Mouse (Mus musculus) CD8-positive naive resting alpha-beta T cell, adult 2 months (primary cell): ENCODE measurements around the gene Mlxipl.

ENCODE experiments used
- DNase-seq, 2 experiments: peaks; one replicate each; pipeline ENCODE4 v3.0.0; 2022; ENCODE audit warnings: low read depth in 2 of 2, low spot score in 2 of 2

Mlxipl gene

DNA sequence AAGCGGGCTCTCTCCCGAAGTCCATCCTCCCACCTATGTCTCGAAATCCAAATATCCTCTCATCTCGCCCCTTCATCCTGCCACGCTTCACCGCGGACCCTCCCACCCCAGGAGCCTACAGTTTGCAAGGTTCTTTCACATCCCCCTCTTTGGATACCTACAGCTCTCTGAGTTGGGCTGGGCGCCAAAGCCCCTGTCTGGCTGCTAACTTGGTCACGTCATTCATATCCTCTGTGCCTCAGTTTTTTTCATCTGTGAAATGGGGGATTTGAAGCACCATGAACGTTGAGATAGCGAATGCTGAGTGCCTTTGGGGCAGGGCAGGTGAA lies 11.2 kb upstream of the Mlxipl start:
- no peak for DNase-seq

DNA sequence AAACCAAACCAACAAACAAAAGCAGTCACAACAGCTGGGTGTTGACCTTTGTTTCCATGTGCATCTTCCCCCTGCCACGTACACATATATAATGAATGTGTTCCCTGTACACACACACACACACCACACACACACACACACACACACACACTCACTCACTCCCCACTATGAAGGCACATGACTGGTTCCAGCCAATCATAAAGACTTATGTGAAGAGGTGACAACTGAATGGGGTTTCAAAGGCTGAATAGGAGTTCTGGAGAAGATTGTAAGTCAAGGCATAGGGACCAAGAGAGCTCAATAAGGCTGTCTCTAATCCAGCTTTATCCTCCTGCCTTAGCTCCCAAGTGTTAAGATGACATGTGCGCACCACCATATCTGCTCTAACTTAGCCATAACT lies 10.1 kb upstream of the Mlxipl start:
- DNase-seq: no peak

- no peak for DNase-seq
These were observed 9.2 kb upstream of the Mlxipl start for GRCm38 (mm10) chr5:135080539-135080938.

- no peak for DNase-seq
These were observed 2.8 kb upstream of the Mlxipl start for GRCm38 (mm10) chr5:135086871-135087270.

DNA sequence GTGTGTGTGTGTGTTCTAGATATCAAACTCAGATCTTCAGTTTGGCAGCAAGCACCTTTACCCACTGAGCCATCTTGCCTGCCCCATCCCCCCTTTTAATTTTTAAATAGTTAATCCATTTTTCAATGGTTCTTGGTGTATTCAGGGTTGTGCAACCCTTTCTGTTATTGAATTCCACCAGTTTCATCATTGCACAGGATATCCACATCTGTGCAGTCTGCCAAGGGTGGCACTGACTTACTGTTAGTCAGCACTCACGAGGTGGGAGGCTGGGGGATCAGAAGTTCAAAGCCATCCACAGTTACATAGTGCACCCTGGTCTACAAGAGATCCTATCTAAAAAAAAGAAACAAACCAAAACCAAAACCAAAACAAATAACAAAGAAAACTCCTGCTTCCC lies 11.3 kb downstream of the Mlxipl start:
- DNase-seq: no peak

DNA sequence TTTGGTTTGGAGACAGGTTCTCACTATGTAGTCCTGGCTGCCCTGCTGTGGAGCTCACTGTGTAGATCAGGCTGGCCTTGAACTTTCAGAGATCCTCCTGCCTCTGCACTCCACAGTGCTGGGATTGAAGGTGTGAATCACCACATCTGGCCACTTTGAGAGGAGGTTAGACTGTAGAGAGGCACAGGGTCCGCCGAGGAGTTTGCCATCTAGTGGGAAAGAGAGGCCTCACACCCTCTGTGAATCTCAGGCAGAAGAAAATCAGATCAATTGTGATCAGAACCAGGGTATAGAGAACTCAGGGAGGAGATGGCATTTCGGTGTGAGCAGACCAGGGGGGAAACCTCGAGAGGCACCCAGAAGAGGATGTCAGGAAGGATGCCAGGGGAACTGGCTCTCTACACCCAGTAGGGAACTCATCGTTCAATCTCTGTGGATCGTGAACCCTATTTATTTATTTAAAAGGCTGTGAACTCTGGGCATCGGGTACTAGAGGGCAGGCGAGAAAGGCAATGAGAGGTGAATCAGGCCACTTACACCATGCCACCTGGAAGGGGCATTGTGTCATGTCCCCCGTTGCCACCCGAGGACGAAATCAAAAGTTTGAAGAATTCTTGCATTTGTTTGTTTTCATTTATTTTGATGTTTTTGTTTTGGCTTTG lies 14.4 kb downstream of the Mlxipl start:
- DNase-seq: peak in 1 of 2 experiments; percentile 35

DNA sequence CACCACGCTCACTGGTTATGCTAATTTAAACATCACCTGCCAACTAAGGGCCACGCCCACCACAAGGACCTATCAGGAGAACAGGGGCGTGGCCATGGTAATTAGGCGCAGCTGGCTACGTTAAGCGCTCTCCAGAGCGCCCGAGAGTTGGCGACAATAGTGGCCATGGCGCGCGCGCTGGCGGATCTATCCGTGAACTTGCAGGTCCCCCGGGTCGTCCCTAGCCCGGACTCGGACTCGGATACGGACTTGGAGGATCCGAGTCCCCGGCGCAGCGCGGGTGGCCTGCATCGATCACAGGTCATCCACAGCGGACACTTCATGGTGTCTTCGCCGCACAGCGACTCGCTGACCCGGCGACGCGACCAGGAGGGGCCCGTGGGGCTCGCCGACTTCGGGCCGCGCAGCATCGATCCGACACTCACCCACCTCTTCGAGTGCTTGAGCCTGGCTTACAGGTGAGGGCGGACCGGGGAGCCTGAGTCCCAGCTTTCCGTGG lies 17.1 kb downstream of the Mlxipl start:
- DNase-seq: peak in 1 of 2 experiments; percentile 30

- DNase-seq: peak in 1 of 2 experiments; percentile 19
These were observed 18.1 kb downstream of the Mlxipl start for GRCm38 (mm10) chr5:135107521-135108501.

DNA sequence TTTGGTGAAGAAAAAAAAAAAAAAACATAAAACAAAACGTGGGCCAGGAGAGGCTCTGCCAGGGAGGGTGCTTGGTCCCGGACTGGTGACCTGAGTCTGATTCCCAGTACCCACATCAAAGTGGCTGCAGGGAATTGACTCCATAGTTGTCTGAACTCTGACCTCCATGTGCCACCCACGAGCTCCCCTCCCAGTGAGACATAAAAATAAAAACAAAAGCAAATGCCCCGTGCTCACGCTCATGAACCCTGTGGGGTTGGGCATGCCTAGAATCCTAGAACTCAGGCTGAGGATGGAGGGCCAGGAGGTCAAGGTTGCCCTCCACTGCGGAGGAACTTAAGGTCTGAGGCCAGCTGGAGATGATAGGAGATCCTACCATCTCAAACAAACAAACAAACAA lies 19.3 kb downstream of the Mlxipl start:
- DNase-seq: no peak

- DNase-seq: no peak
These were observed 19.7 kb downstream of the Mlxipl start for GRCm38 (mm10) chr5:135109426-135109825.

DNA sequence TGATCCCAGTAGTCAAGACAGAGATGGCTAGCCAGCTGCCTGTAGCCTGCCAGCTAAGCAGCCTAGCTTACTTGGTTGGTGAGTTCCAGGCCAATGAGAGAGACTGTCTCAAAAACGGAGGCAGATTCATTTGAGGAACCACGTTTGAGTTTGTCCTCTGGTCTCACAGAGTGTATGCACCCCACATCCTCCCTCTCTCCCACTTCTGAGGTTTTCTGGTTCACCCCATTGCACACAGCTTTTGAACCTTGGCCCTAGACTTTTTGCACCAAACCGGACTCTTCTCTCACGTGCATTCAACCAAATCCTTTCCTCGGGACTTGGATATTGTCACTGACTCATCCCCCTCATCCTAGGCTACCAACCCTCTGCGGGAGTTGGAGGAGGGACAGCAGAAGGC lies 20.3 kb downstream of the Mlxipl start:
- no peak for DNase-seq

DNA sequence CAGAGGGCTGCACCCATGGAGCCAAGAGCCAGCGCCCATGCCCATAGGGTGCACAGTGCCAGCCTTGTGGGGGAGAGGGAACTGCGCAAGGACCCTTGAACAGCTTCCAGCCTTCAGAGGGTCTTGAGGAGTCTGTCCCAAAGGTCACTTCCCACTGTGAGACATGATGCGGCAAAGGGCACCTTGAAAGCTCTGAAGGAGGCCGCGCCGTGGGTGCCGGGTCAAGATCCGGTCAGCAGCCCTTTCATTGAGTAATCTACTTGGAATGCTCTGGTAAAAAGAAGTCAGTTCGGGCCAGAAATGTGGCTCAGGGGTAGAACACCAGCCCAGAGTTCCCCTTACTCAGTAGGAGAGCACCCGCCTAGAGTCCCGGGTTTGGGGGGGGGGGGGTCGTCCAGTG lies 24.1 kb downstream of the Mlxipl start:
- DNase-seq: no peak

DNA sequence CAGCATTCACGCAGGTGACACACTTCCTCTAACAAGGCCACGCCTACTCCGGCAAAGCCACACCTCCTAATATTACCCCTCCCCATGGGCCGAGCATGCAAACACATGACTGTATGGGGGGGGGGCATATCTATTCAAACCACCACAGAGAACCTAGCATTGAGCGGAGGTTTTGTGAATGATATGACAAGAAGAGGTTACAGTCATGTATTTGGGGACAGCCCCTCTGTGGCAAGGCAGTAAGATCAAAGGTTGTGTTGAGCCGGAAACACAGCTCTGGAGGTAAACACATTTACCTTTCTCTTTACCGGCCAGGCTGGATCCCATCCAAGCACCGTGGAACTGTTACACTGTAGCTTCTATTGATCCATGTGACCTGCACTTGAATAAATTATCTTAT lies 25.6 kb downstream of the Mlxipl start:
- DNase-seq: no peak

GRCm38 (mm10) chr5:135118589-135119081 lies 28.9 kb downstream of the Mlxipl start:
- peak; percentile 51 for DNase-seq

DNA sequence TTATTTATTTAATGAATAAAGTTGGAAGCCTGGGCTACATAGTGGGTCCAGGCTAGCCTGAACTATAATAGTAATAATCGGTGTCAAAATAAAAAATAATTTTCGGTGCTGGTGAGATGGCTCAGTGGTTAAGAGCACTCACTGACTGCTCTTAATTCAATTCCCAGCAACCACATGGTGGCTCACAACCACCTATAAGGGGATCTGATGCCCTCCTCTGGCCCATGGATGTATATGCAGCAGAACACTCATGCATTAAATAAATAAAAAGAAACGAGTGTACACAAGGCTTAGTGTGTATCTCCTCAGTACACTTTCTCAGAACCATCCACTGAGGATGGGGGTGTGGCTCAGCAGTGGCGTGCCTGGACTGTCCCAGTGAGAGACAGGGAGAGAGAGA lies 31.1 kb downstream of the Mlxipl start:
- DNase-seq: no peak

- no peak for DNase-seq
These were observed 36.4 kb downstream of the Mlxipl start for GRCm38 (mm10) chr5:135126121-135126520.

DNA sequence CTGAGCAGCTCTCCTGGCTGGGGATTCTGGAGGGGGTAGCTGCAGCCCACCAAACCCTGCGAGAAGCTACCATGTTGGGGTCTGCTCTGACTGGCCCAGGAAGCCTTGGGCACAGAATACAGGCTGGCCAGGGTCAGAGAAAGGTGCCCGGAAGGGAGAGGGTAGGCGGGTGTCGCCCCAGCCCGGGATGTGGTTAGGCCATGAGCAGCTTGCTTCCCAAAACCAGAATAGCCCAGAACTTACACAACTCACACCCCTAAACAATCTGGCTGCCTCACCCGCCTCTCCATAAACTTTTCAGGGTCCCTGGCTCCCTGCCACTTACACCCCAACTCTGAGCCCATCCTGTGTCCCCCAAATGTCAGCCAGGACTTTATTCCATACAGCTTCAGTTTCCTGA lies 38.0 kb downstream of the Mlxipl start:
- no peak for DNase-seq

- DNase-seq: no peak
These were observed 40.1 kb downstream of the Mlxipl start for GRCm38 (mm10) chr5:135129747-135130146.

GRCm38 (mm10) chr5:135133736-135134405 lies 44.2 kb downstream of the Mlxipl start:
- peak; percentile 43 to 60 for DNase-seq

DNA sequence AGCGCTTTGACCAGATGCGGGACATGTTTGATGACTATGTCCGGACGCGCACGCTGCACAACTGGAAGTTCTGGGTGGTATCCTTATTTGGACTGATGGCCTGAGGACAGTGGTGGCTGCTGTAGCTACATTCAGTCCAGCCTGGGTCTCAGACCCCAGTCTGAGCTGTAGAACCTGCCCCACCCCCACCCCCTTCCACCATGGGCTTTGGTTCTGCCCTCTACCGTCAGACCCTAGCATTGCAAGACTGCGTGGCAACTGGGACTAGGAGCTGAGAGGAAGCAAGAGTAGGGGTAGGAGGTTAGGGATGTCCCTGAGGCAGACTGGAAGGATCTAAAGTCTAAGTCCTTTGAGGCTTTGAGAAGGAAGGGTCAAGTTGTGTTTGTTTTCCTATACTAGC lies 44.8 kb downstream of the Mlxipl start:
- DNase-seq: peak in 1 of 2 experiments; percentile 20

- DNase-seq: no peak
These were observed 50.2 kb downstream of the Mlxipl start for GRCm38 (mm10) chr5:135139881-135140280.
